Mouse (Mus musculus): Measurements from ENCODE around the gene Gm42906. TPM values are rescaled to one million over a fixed set of nuclear protein-coding genes. Genes with fewer than 3 reads are reported as not detected.
A peak's percentile ranks its signal among the peaks of the same experiment; 100 is the strongest.

Gm42906 gene
- total and polyA plus RNA-seq, 3 experiments: not detected

GRCm38 (mm10) chr5:151426466-151426865 is 1.5 kb downstream of the Gm42906 start:
- TF ChIP-seq JUND (IDR thresholded peaks at IDR 0.05; ENCODE audit: low read depth, low read length) (no peak), MEF2A (IDR thresholded peaks at IDR 0.05; ENCODE audit: extremely low read depth, insufficient replicate concordance, low read depth, low read length, poor library complexity, severe bottlenecking) (no peak), POLR2A (IDR thresholded peaks at IDR 0.05; ENCODE audit: control insufficient read depth in 1 of 2, insufficient read depth in 1 of 2, low read depth in 1 of 2, low read length in 2 of 2, poor library complexity in 1 of 2) (no peak), MYB (IDR thresholded peaks at IDR 0.05; ENCODE audit: low read depth, low read length) (no peak)

GRCm38 (mm10) chr5:151422692-151423091 is 5.3 kb downstream of the Gm42906 start:
- H3K79me2 ChIP-seq (ENCODE audit: control insufficient read depth, insufficient read depth, low read length, poor library complexity): no peaks in the 10 kb centered on the region
- H3K4me3 ChIP-seq (ENCODE audit: control insufficient read depth in 1 of 2, insufficient read depth in 1 of 2, low read depth in 2 of 2, low read length in 2 of 2): no peak overlapping the region
- no peaks in the 10 kb centered on the region for H3K9me3 ChIP-seq (replicated peaks; ENCODE audit: insufficient read depth, low read length)
- no peaks in the 10 kb centered on the region for H3K27me3 ChIP-seq (ENCODE audit: control insufficient read depth in 1 of 2, insufficient read depth in 2 of 2, low read length in 2 of 2)
- no peak overlapping the region for H3K27ac ChIP-seq (ENCODE audit: control insufficient read depth, low read depth, low read length)
- DNase-seq (ENCODE audit: low read depth, low spot score): no peak
- H3K4me1 ChIP-seq (ENCODE audit: control insufficient read depth in 1 of 2, insufficient read depth in 2 of 2, low read length in 2 of 2): no peaks in the 10 kb centered on the region
- TF ChIP-seq ZNF384 (IDR thresholded peaks at IDR 0.05; ENCODE audit: low read depth, low read length) (no peak), MXI1 (IDR thresholded peaks at IDR 0.05; ENCODE audit: low read depth, low read length) (no peak), POLR2AphosphoS2 (IDR thresholded peaks at IDR 0.05; ENCODE audit: low read length) (no peak), GABPA (IDR thresholded peaks at IDR 0.05; ENCODE audit: low read depth, low read length) (no peak), E2F4 (IDR thresholded peaks at IDR 0.05; ENCODE audit: borderline replicate concordance, low read depth, low read length) (no peak)
- peaks cover 0 to 3% of the 10 kb centered on the region in 2 experiments; a peak in 2 of 4 replicates for H3K36me3 ChIP-seq (ENCODE audit: control insufficient read depth in 1 of 2, insufficient read depth in 2 of 2, low read length in 2 of 2)
- H3K9ac ChIP-seq (ENCODE audit: control insufficient read depth, low read depth, low read length, poor library complexity, severe bottlenecking): no peak overlapping the region

More at GRCm38 (mm10) chr5:151426466-151426865, 1.5 kb downstream of the Gm42906 start:
- no peaks in the 10 kb centered on the region for H3K36me3 ChIP-seq (ENCODE audit: control insufficient read depth in 1 of 2, insufficient read depth in 2 of 2, low read length in 2 of 2)
- no peaks in the 10 kb centered on the region for H3K27me3 ChIP-seq (ENCODE audit: control insufficient read depth in 1 of 2, insufficient read depth in 2 of 2, low read length in 2 of 2)
- H3K9ac ChIP-seq (ENCODE audit: control insufficient read depth, low read depth, low read length, poor library complexity, severe bottlenecking): no peak overlapping the region
- no peaks in the 10 kb centered on the region for H3K79me2 ChIP-seq (ENCODE audit: control insufficient read depth, insufficient read depth, low read length, poor library complexity)
- no peak for DNase-seq (ENCODE audit: low read depth, low spot score)
- H3K4me3 ChIP-seq (ENCODE audit: control insufficient read depth in 1 of 2, insufficient read depth in 1 of 2, low read depth in 2 of 2, low read length in 2 of 2): no peak overlapping the region
- no peak overlapping the region for H3K27ac ChIP-seq (ENCODE audit: control insufficient read depth, low read depth, low read length)
- H3K4me1 ChIP-seq (ENCODE audit: control insufficient read depth in 1 of 2, insufficient read depth in 2 of 2, low read length in 2 of 2): no peaks in the 10 kb centered on the region
- H3K9me3 ChIP-seq (replicated peaks; ENCODE audit: insufficient read depth, low read length): no peaks in the 10 kb centered on the region

- Histone ChIP-seq H3K27me3 (ENCODE audit: control insufficient read depth in 1 of 2, insufficient read depth in 2 of 2, low read length in 2 of 2) (no peaks in the 10 kb centered on the region), H3K27ac (ENCODE audit: control insufficient read depth, low read depth, low read length) (no peak overlapping the region), H3K79me2 (ENCODE audit: control insufficient read depth, insufficient read depth, low read length, poor library complexity) (no peaks in the 10 kb centered on the region), H3K4me1 (ENCODE audit: control insufficient read depth in 1 of 2, insufficient read depth in 2 of 2, low read length in 2 of 2) (no peaks in the 10 kb centered on the region), H3K4me3 (ENCODE audit: control insufficient read depth in 1 of 2, insufficient read depth in 1 of 2, low read depth in 2 of 2, low read length in 2 of 2) (no peak overlapping the region), H3K9me3 (replicated peaks; ENCODE audit: insufficient read depth, low read length) (no peaks in the 10 kb centered on the region), H3K9ac (ENCODE audit: control insufficient read depth, low read depth, low read length, poor library complexity, severe bottlenecking) (no peak overlapping the region), H3K36me3 (ENCODE audit: control insufficient read depth in 1 of 2, insufficient read depth in 2 of 2, low read length in 2 of 2) (peaks cover 0 to 6% of the 10 kb centered on the region in 2 experiments; a peak in 2 of 4 replicates)
- TF ChIP-seq JUND (IDR thresholded peaks at IDR 0.05; ENCODE audit: low read depth, low read length) (no peak), ZNF384 (IDR thresholded peaks at IDR 0.05; ENCODE audit: low read depth, low read length) (0 out of 2 replicates have a peak, but pooled peaks have one; percentile 10), BHLHE40 (IDR thresholded peaks at IDR 0.05; ENCODE audit: borderline replicate concordance, low read depth, low read length) (no peak)
- DNase-seq (ENCODE audit: low read depth, low spot score): no peak
These were observed 6.1 kb downstream of the Gm42906 start for GRCm38 (mm10) chr5:151421859-151422258.

Measured in MEL (cell line).